Mouse (Mus musculus) heart, embryonic 12.5 days (tissue): Measurements from ENCODE around the gene Wipi1. TPM values are rescaled to one million over a fixed set of nuclear protein-coding genes. Genes with fewer than 3 reads are reported as not detected.

ENCODE experiments used
- ATAC-seq: fragments of 200-750 bp; cut with Nextera tagmentation; 2 replicates; pipeline ENCODE4 v1.8.0; 2017; ENCODE audit warnings: moderate TSS enrichment, moderate library complexity; ENCODE audit not compliant: insufficient number of reproducible peaks, low FRiP score
- H3K27ac ChIP-seq: fragments of 300-500 bp; sonication (generic); 2 replicates; pipeline ENCODE4 v1.5.1; 2016; ENCODE audit warnings: mild to moderate bottlenecking, moderate library complexity; ENCODE audit not compliant: poor library complexity, severe bottlenecking
- H3K27me3 ChIP-seq: fragments of 300-500 bp; sonication (generic); replicated peaks from 2 replicates; pipeline ENCODE4 v1.6.1; 2016; ENCODE audit warnings: mild to moderate bottlenecking, moderate library complexity
- H3K36me3 ChIP-seq: fragments of 300-500 bp; sonication (generic); 2 replicates; pipeline ENCODE4 v1.6.1; 2016; ENCODE audit warnings: mild to moderate bottlenecking, moderate library complexity
- H3K4me1 ChIP-seq: fragments of 300-500 bp; sonication (generic); replicated peaks from 2 replicates; pipeline ENCODE4 v1.6.1; 2016; ENCODE audit warnings: mild to moderate bottlenecking
- H3K4me2 ChIP-seq: fragments of 300-500 bp; sonication (generic); 2 replicates; pipeline ENCODE4 v1.6.1; 2016; ENCODE audit warnings: mild to moderate bottlenecking, moderate library complexity
- H3K4me3 ChIP-seq: fragments of 300-500 bp; sonication (generic); 2 replicates; pipeline ENCODE4 v1.5.1; 2016; ENCODE audit warnings: mild to moderate bottlenecking
- H3K9ac ChIP-seq: fragments of 300-500 bp; sonication (generic); 2 replicates; pipeline ENCODE4 v1.6.1; 2016; ENCODE audit warnings: mild to moderate bottlenecking, moderate library complexity
- H3K9me3 ChIP-seq: fragments of 300-500 bp; sonication (generic); replicated peaks from 2 replicates; pipeline ENCODE4 v1.6.1; 2016; ENCODE audit warnings: mild to moderate bottlenecking, moderate library complexity
- WGBS: fragments of 180-500 bp; shearing (Covaris S2); methylation state at CpG from one replicate; pipeline ENCODE4 v1.1.7; 2016; 5-methylcytosine and 5-hydroxymethylcytosine counted together
- polyA plus RNA-seq: library from polyadenylated mRNA; unstranded; fragments of >200 nt; fragmentation: Nextera tagmentation; extraction: Ambion mirVana; gene quantifications from 2 replicates; pipeline ENCODE4 v1.2.1, GENCODE M21; 2016

The Wipi1 gene
- polyA plus RNA-seq, 1 experiment from 2014 or later, result 49.9 TPM

- H3K9me3 ChIP-seq, result no peaks in the 10 kb centered on the region
- peaks cover 32% of the 10 kb centered on the region for H3K4me1 ChIP-seq
- ATAC-seq, result no peak
- WGBS, result 38% methylated on average over 7 of the region's 7 CpGs
- H3K4me3 ChIP-seq, result no peak overlapping the region
- no peak overlapping the region; the same call in 1 of the 2 replicates for H3K9ac ChIP-seq
- peak overlapping the region; percentile 100 for H3K27ac ChIP-seq
- no peaks in the 10 kb centered on the region for H3K27me3 ChIP-seq
- peak overlapping the region; percentile 91; the same call in 1 of the 2 replicates for H3K4me2 ChIP-seq
- H3K36me3 ChIP-seq, result peaks cover 3% of the 10 kb centered on the region; the same call in 1 of the 2 replicates
Observed at GRCm38 (mm10) chr11:109648510-109648909, 36.7 kb upstream of the Wipi1 start.

- Histone ChIP-seq H3K27me3 (no peaks in the 10 kb centered on the region), H3K4me1 (peaks cover 18% of the 10 kb centered on the region), H3K4me3 (no peak overlapping the region), H3K36me3 (no peaks in the 10 kb centered on the region), H3K9me3 (no peaks in the 10 kb centered on the region), H3K4me2 (no peak overlapping the region), H3K27ac (peak overlapping the region; percentile 74), H3K9ac (no peak overlapping the region)
- 60% methylated on average over 5 of the region's 5 CpGs for WGBS
- ATAC-seq, result peak; percentile 39; the same call in 1 of the 2 replicates
Observed at GRCm38 (mm10) chr11:109641498-109642222, 29.9 kb upstream of the Wipi1 start.

GRCm38 (mm10) chr11:109635871-109636395, 24.2 kb upstream of the Wipi1 start:
- WGBS, result 74% methylated on average over 6 of the region's 6 CpGs
- ATAC-seq, result no peak
- H3K4me3 ChIP-seq, result no peak overlapping the region
- no peak overlapping the region for H3K27ac ChIP-seq
- H3K4me2 ChIP-seq, result no peak overlapping the region
- H3K9me3 ChIP-seq, result no peaks in the 10 kb centered on the region
- no peaks in the 10 kb centered on the region for H3K36me3 ChIP-seq
- H3K9ac ChIP-seq, result no peak overlapping the region
- H3K27me3 ChIP-seq, result no peaks in the 10 kb centered on the region
- H3K4me1 ChIP-seq, result peaks cover 8% of the 10 kb centered on the region

GRCm38 (mm10) chr11:109634928-109635327, 23.2 kb upstream of the Wipi1 start:
- whole genome bisulfite sequencing, result 68% methylated on average over 9 of the region's 9 CpGs
- Histone ChIP-seq H3K36me3 (no peaks in the 10 kb centered on the region), H3K4me1 (peaks cover 7% of the 10 kb centered on the region), H3K27ac (no peak overlapping the region), H3K4me3 (no peak overlapping the region), H3K27me3 (no peaks in the 10 kb centered on the region), H3K9ac (no peak overlapping the region), H3K9me3 (no peaks in the 10 kb centered on the region), H3K4me2 (no peak overlapping the region)
- ATAC-seq, result no peak

- H3K4me2 ChIP-seq, result peak overlapping the region; percentile 49
- H3K9ac ChIP-seq, result no peak overlapping the region
- no peaks in the 10 kb centered on the region for H3K27me3 ChIP-seq
- H3K9me3 ChIP-seq, result peaks cover 21% of the 10 kb centered on the region
- 9% methylated on average over 10 of the region's 10 CpGs for WGBS
- H3K36me3 ChIP-seq, result no peaks in the 10 kb centered on the region
- 0 out of 2 replicates have a peak overlapping the region, but pooled peaks have one; percentile 9 for H3K4me3 ChIP-seq
- peak; percentile 68; the same call in 1 of the 2 replicates for ATAC-seq
- H3K4me1 ChIP-seq, result peaks cover 17% of the 10 kb centered on the region
- peak overlapping the region; percentile 86 for H3K27ac ChIP-seq
Observed at GRCm38 (mm10) chr11:109629021-109629521, 17.3 kb upstream of the Wipi1 start.

- WGBS, result 62% methylated on average over 3 of the region's 3 CpGs
- H3K4me2 ChIP-seq, result no peak overlapping the region
- peaks cover 27% of the 10 kb centered on the region for H3K4me1 ChIP-seq
- ATAC-seq, result no peak
- no peak overlapping the region for H3K9ac ChIP-seq
- peaks cover 21% of the 10 kb centered on the region for H3K9me3 ChIP-seq
- H3K4me3 ChIP-seq, result no peak overlapping the region
- H3K27me3 ChIP-seq, result no peaks in the 10 kb centered on the region
- H3K36me3 ChIP-seq, result no peaks in the 10 kb centered on the region
- H3K27ac ChIP-seq, result peak overlapping the region; percentile 74
Observed at GRCm38 (mm10) chr11:109628099-109628498, 16.3 kb upstream of the Wipi1 start.

- Histone ChIP-seq H3K4me2 (no peak overlapping the region), H3K9me3 (peaks cover 21% of the 10 kb centered on the region), H3K4me3 (no peak overlapping the region), H3K4me1 (peaks cover 28% of the 10 kb centered on the region), H3K27me3 (no peaks in the 10 kb centered on the region), H3K9ac (no peak overlapping the region), H3K27ac (peak overlapping the region; percentile 74; the same call in 1 of the 2 replicates), H3K36me3 (no peaks in the 10 kb centered on the region)
- WGBS, result 92% methylated on average over 4 of the region's 4 CpGs
- no peak for ATAC-seq
Observed at GRCm38 (mm10) chr11:109627648-109628047, 15.9 kb upstream of the Wipi1 start.

GRCm38 (mm10) chr11:109623238-109623637, 11.5 kb upstream of the Wipi1 start:
- no peaks in the 10 kb centered on the region for H3K36me3 ChIP-seq
- peak overlapping the region; percentile 62 for H3K4me2 ChIP-seq
- no peaks in the 10 kb centered on the region for H3K27me3 ChIP-seq
- no peak overlapping the region for H3K4me3 ChIP-seq
- ATAC-seq, result no peak
- H3K27ac ChIP-seq, result peak overlapping the region; percentile 92
- peaks cover 21% of the 10 kb centered on the region for H3K9me3 ChIP-seq
- no peak overlapping the region for H3K9ac ChIP-seq
- 60% methylated on average over 7 of the region's 7 CpGs for WGBS
- peaks cover 34% of the 10 kb centered on the region for H3K4me1 ChIP-seq

- WGBS, result 4% methylated on average over 15 of the region's 15 CpGs
- Histone ChIP-seq H3K4me2 (peak overlapping the region; percentile 62), H3K27ac (peak overlapping the region; percentile 92), H3K4me3 (peak overlapping the region; percentile 28; the same call in 1 of the 2 replicates), H3K4me1 (peaks cover 30% of the 10 kb centered on the region), H3K36me3 (no peaks in the 10 kb centered on the region), H3K9ac (no peak overlapping the region), H3K27me3 (no peaks in the 10 kb centered on the region), H3K9me3 (peaks cover 20% of the 10 kb centered on the region)
- ATAC-seq, result peak; percentile 79
Observed at GRCm38 (mm10) chr11:109622518-109623037, 10.8 kb upstream of the Wipi1 start.

GRCm38 (mm10) chr11:109621183-109621582, 9.4 kb upstream of the Wipi1 start:
- Histone ChIP-seq H3K4me2 (no peak overlapping the region), H3K27me3 (no peaks in the 10 kb centered on the region), H3K36me3 (no peaks in the 10 kb centered on the region), H3K9me3 (peaks cover 8% of the 10 kb centered on the region), H3K9ac (no peak overlapping the region), H3K4me1 (peaks cover 41% of the 10 kb centered on the region), H3K4me3 (no peak overlapping the region), H3K27ac (no peak overlapping the region; the same call in 1 of the 2 replicates)
- WGBS, result 11% methylated on average over 2 of the region's 2 CpGs
- no peak for ATAC-seq

GRCm38 (mm10) chr11:109620356-109620755, 8.6 kb upstream of the Wipi1 start:
- Histone ChIP-seq H3K4me1 (peaks cover 41% of the 10 kb centered on the region), H3K4me3 (no peak overlapping the region), H3K9ac (no peak overlapping the region), H3K27me3 (no peaks in the 10 kb centered on the region), H3K36me3 (no peaks in the 10 kb centered on the region), H3K9me3 (peaks cover 8% of the 10 kb centered on the region), H3K4me2 (no peak overlapping the region), H3K27ac (no peak overlapping the region; the same call in 1 of the 2 replicates)
- no peak for ATAC-seq
- WGBS, result 80% methylated on average over 6 of the region's 6 CpGs
